25 mouse cellular contexts compared by ENCODE assay signal in the genomic region with DNA sequence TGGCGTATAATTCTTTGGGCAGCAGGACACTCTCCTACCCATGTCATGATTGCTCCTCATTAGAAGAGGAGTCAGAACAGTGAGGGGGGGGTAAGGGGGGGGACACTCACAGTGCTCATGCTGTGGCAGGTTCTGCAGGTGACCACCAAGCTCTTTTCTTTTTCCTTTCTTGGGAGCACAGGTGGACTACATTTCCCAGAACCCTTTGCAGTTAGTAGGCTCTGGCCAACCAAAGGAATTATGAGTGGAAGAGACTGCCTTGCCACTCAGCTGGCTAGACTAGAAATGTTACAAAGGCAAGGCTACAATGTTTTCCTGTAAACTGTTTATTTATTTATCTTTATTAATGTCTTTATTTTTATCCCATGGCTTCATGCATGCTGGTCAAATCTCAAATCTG. TPM values are rescaled to one million over a fixed set of nuclear protein-coding genes. Genes with fewer than 3 reads are reported as not detected.
DNase-seq lines count a peak whose midpoint lies in the region; ATAC-seq and TF ChIP-seq lines count a peak whose summit lies in the region.
"Had no signal": no experiment of that assay in that cellular context is flagged by ENCODE, and none has a peak within 500 bp of the region (broad histone marks: within the 10 kb centered on the region; RNA-seq: fewer than 3 reads in every experiment).

No protein-coding gene starts in this region.

- WGBS in neural tube, embryonic 15.5 days, result 94% methylated on average over 1 of the region's 1 CpGs

- no peaks in the 10 kb centered on the region for H3K79me2 ChIP-seq in CH12.LX (replicated peaks; ENCODE audit: control insufficient read depth, extremely low read depth, insufficient read depth, poor library complexity, severe bottlenecking)
- no peaks in the 10 kb centered on the region for H3K79me2 ChIP-seq in MEL (ENCODE audit: control insufficient read depth, insufficient read depth, low read length, poor library complexity)

- dilution Hi-C loops in CH12.LX (cut with MboI; ENCODE audit: extremely low pct_ligation_motif_present, extremely low pct_unique_long_range_greater_than_20kb, low sequenced_read_pairs), result no loop called here

- H3K4me2 ChIP-seq in CH12.LX (ENCODE audit: insufficient read depth, low read depth, poor library complexity, severe bottlenecking), result no peak overlapping the region
- H3K4me2 ChIP-seq in neural tube, embryonic 15.5 days, result no peak overlapping the region

- in situ Hi-C loops in CH12.LX (cut with MboI; ENCODE audit: low pct_ligation_motif_present, low pct_unique_long_range_greater_than_20kb, low sequenced_read_pairs) (no loop called here), ES-E14 (cut with MboI; ENCODE audit: low sequenced_read_pairs in 2 of 2, unreplicated experiment in 2 of 2) (no loop called here)

- TF ChIP-seq EP300 in CH12.LX (IDR thresholded peaks at IDR 0.05; ENCODE audit: low read length) (no peak), MEL (IDR thresholded peaks at IDR 0.05; ENCODE audit: low read depth in 1 of 2, low read length in 2 of 2) (no peak)

- H3K27ac ChIP-seq in CH12.LX (ENCODE audit: insufficient read depth, low read depth) (no peak overlapping the region), ES-E14 (ENCODE audit: insufficient read depth, low read depth, low read length, poor library complexity, severe bottlenecking) (no peak overlapping the region), MEL (ENCODE audit: control insufficient read depth, low read depth, low read length) (no peak overlapping the region)
- H3K27ac ChIP-seq in neural tube, embryonic 15.5 days (replicated peaks), result no peak overlapping the region

- ATAC-seq in neural tube, embryonic 15.5 days (ENCODE audit: low FRiP score), result no peak
- ATAC-seq: activated CD4-positive, CD25-positive, alpha-beta regulatory T cell, adult 4 months; CD4-positive, CD25-positive, alpha-beta regulatory T cell, adult 4 months; Patski had no signal

- no peaks in the 10 kb centered on the region for H3K36me3 ChIP-seq in CH12.LX (replicated peaks in 1 of 2; ENCODE audit: control insufficient read depth in 1 of 2, insufficient read depth in 1 of 2, low read length in 1 of 2)
- no peaks in the 10 kb centered on the region for H3K36me3 ChIP-seq in ES-E14 (ENCODE audit: control insufficient read depth, insufficient read depth, low read length, poor library complexity, severe bottlenecking)
- H3K36me3 ChIP-seq in MEL (ENCODE audit: control insufficient read depth in 1 of 2, insufficient read depth in 2 of 2, low read length in 2 of 2), result peaks cover 0 to 3% of the 10 kb centered on the region in 2 experiments; a peak in 2 of 4 replicates
- no peaks in the 10 kb centered on the region for H3K36me3 ChIP-seq in neural tube, embryonic 15.5 days
- H3K36me3 ChIP-seq: G1E had no signal

- H3K9ac ChIP-seq in CH12.LX (ENCODE audit: insufficient read depth, low read depth) (no peak overlapping the region), ES-E14 (ENCODE audit: insufficient read depth, low read depth, low read length, poor library complexity, severe bottlenecking) (no peak overlapping the region), MEL (ENCODE audit: control insufficient read depth, low read depth, low read length, poor library complexity, severe bottlenecking) (no peak overlapping the region)
- no peak overlapping the region for H3K9ac ChIP-seq in neural tube, embryonic 15.5 days (replicated peaks)

- no peak for TF ChIP-seq POLR2A in CH12.LX (IDR thresholded peaks at IDR 0.05; ENCODE audit: low read depth, low read length)
- no peak for TF ChIP-seq POLR2A in MEL (IDR thresholded peaks at IDR 0.05; ENCODE audit: control insufficient read depth in 1 of 2, insufficient read depth in 1 of 2, low read depth in 1 of 2, low read length in 2 of 2, poor library complexity in 1 of 2)

- H3K9me3 ChIP-seq in CH12.LX (replicated peaks; ENCODE audit: low read length), result no peaks in the 10 kb centered on the region
- H3K9me3 ChIP-seq in ES-E14 (ENCODE audit: control insufficient read depth, insufficient read depth, low read depth, low read length), result no peaks in the 10 kb centered on the region
- H3K9me3 ChIP-seq in MEL (replicated peaks; ENCODE audit: insufficient read depth, low read length), result no peaks in the 10 kb centered on the region
- H3K9me3 ChIP-seq in neural tube, embryonic 15.5 days (replicated peaks), result no peaks in the 10 kb centered on the region
- H3K9me3 ChIP-seq: G1E had no signal

- 0 out of 4 replicates have a peak, but pooled peaks cover 0 to 4% of the 10 kb centered on the region in 2 experiments for H3K4me1 ChIP-seq in CH12.LX (ENCODE audit: control insufficient read depth in 1 of 2, insufficient read depth in 2 of 2)
- H3K4me1 ChIP-seq in ES-E14 (ENCODE audit: control insufficient read depth in 2 of 2, insufficient read depth in 2 of 2, low read length in 2 of 2, poor library complexity in 1 of 2), result peaks cover 2 to 5% of the 10 kb centered on the region in 2 experiments; a peak in 2 of 4 replicates
- peaks cover 0 to 13% of the 10 kb centered on the region in 2 experiments; a peak in 2 of 4 replicates for H3K4me1 ChIP-seq in MEL (ENCODE audit: control insufficient read depth in 1 of 2, insufficient read depth in 2 of 2, low read length in 2 of 2)
- no peaks in the 10 kb centered on the region for H3K4me1 ChIP-seq in neural tube, embryonic 15.5 days

- TF ChIP-seq RAD21 in CH12.LX (IDR thresholded peaks at IDR 0.05; ENCODE audit: low read depth, low read length) (no peak), MEL (IDR thresholded peaks at IDR 0.05; ENCODE audit: low read depth, low read length) (no peak)

- TF ChIP-seq CTCF in CH12.LX (conservative IDR thresholded peaks at IDR 0.05 in 1 of 2, IDR thresholded peaks at IDR 0.05 in 1 of 2; ENCODE audit: low read depth in 2 of 2, low read length in 2 of 2) (no peak), MEL (IDR thresholded peaks at IDR 0.05 in 2 of 3, conservative IDR thresholded peaks at IDR 0.05 in 1 of 3; ENCODE audit: control insufficient read depth in 1 of 3, insufficient read depth in 1 of 3, low read depth in 2 of 3, low read length in 3 of 3, poor library complexity in 1 of 3, severe bottlenecking in 1 of 3) (no peak)

- H3K27me3 ChIP-seq in CH12.LX (replicated peaks) (peaks cover 21% of the 10 kb centered on the region), MEL (ENCODE audit: control insufficient read depth in 1 of 2, insufficient read depth in 2 of 2, low read length in 2 of 2) (no peaks in the 10 kb centered on the region)
- 0 out of 2 replicates have a peak, but pooled peaks cover 2% of the 10 kb centered on the region for H3K27me3 ChIP-seq in neural tube, embryonic 15.5 days (replicated peaks)
- H3K27me3 ChIP-seq: Patski had no signal

- H3K4me3 ChIP-seq in CH12.LX (replicated peaks in 1 of 3; ENCODE audit: low read depth in 2 of 3, low read length in 2 of 3, poor library complexity in 1 of 3) (no peak overlapping the region), ES-E14 (ENCODE audit: insufficient read depth in 1 of 2, low read depth in 1 of 2, low read length in 2 of 2, poor library complexity in 1 of 2, severe bottlenecking in 1 of 2) (no peak overlapping the region), MEL (ENCODE audit: control insufficient read depth in 1 of 2, insufficient read depth in 1 of 2, low read depth in 2 of 2, low read length in 2 of 2) (no peak overlapping the region)
- no peak overlapping the region for H3K4me3 ChIP-seq in neural tube, embryonic 15.5 days (replicated peaks)

- DNase-seq in CH12.LX (ENCODE audit: extremely low read depth) (no peak), ES-E14 (ENCODE audit: low read depth, low spot score) (no peak), MEL (ENCODE audit: low read depth, low spot score) (no peak)
- no peak for DNase-seq in heart, adult 11 months
- DNase-seq in ovary, postnatal 14 days (ENCODE audit: low spot score), result no peak
- DNase-seq: adrenal gland, adult 2 months; adrenal gland, adult 8-10 months; adrenal gland, postnatal 10 days; adrenal gland, postnatal 14 days; adrenal gland, postnatal 25 days; adrenal gland, postnatal 36 days; B cell, adult 2 months; cerebellum, adult 11 months; cerebellum, adult 11-12 months; cerebellum, adult 18-20 months; cerebellum, adult 2 months; cerebellum, adult 8-10 months; cerebellum, adult 9-10 months had no signal

TF ChIP-seq in CH12.LX, 34 proteins besides CTCF, POLR2A, EP300 and RAD21:
- TF ChIP-seq PAX5 (IDR thresholded peaks at IDR 0.05; ENCODE audit: low read length) (no peak), HCFC1 (IDR thresholded peaks at IDR 0.05; ENCODE audit: low read depth, low read length) (peak; percentile 49), MXI1 (IDR thresholded peaks at IDR 0.05; ENCODE audit: low read depth, low read length) (no peak)

TF ChIP-seq in ES-E14, 5 proteins besides CTCF, POLR2A, EP300 and RAD21:
- peak; percentile 81 for TF ChIP-seq HCFC1 (IDR thresholded peaks at IDR 0.05; ENCODE audit: borderline replicate concordance, insufficient read depth, low read length)
- no peak for TF ChIP-seq ZNF384 (IDR thresholded peaks at IDR 0.05; ENCODE audit: low read depth, low read length)

TF ChIP-seq in MEL, 35 proteins besides CTCF, POLR2A, EP300 and RAD21:
- TF ChIP-seq HCFC1 (IDR thresholded peaks at IDR 0.05; ENCODE audit: low read depth, low read length) (peak; percentile 68), ZC3H11A (IDR thresholded peaks at IDR 0.05; ENCODE audit: low read depth, low read length) (no peak), SIN3A (IDR thresholded peaks at IDR 0.05; ENCODE audit: low read length) (no peak)

RNA-seq across cellular contexts. Expression of gene Ifnlr1, which starts 53.6 kb away (rescaled TPM):
- total RNA-seq in CH12.LX (2012; rRNA removed) (0.04 TPM in 1 of 2 replicates, not detected in the other), CH12.LX (2014; rRNA removed) (not detected in 2 replicates), ES-E14 (2012; rRNA removed) (3.3 and 6.2 TPM in 2 replicates), MEL (2012; rRNA removed) (not detected in 2 replicates)
- polyA plus RNA-seq in CH12.LX (2012; ENCODE audit: insufficient read length, low read depth) (not detected in 2 replicates), MEL (2012; ENCODE audit: insufficient read depth in 1 of 2, insufficient read length in 2 of 2, low read depth in 1 of 2, low replicate concordance in 2 of 2, missing spikeins in 1 of 2) (under 1 TPM in 1 of 2 experiments, not detected in 1; 0.03 TPM)
- polyA plus RNA-seq in neural tube, embryonic 15.5 days (2015; fragmentation: Nextera tagmentation; extraction: Ambion mirVana), result 0.46 and 0.47 TPM in 2 replicates
- polyA plus RNA-seq: C2C12; CD4-positive, CD25-positive, alpha-beta regulatory T cell, adult 4 months; G1E had no signal

RNA-seq across cellular contexts. Expression of gene Grhl3, which starts 59.0 kb away (rescaled TPM):
- total RNA-seq in CH12.LX (2012; rRNA removed) (not detected in 2 replicates), CH12.LX (2014; rRNA removed) (not detected in 2 replicates), ES-E14 (2012; rRNA removed) (6.2 and 6.7 TPM in 2 replicates), MEL (2012; rRNA removed) (not detected in 2 replicates)
- polyA plus RNA-seq in CH12.LX (2012; ENCODE audit: insufficient read length, low read depth) (not detected in 2 replicates), MEL (2012; ENCODE audit: insufficient read depth in 1 of 2, insufficient read length in 2 of 2, low read depth in 1 of 2, low replicate concordance in 2 of 2, missing spikeins in 1 of 2) (not detected)
- polyA plus RNA-seq in neural tube, embryonic 15.5 days (2015; fragmentation: Nextera tagmentation; extraction: Ambion mirVana), result 1.1 and 2.6 TPM in 2 replicates
- total RNA-seq: adrenal gland, adult 18-20 months; adrenal gland, postnatal 25 days; adrenal gland, postnatal 36 days; G1E had no signal
- polyA plus RNA-seq: activated CD4-positive, CD25-positive, alpha-beta regulatory T cell, adult 4 months; adrenal gland, adult 2 months; CD4-positive, CD25-positive, alpha-beta regulatory T cell, adult 4 months; G1E; Patski had no signal

Comparison
In these comparisons a context has a peak if more than half of its experiments do, and no peak if none do; other contexts are left out.
1. Of the 35 proteins assayed by ChIP-seq in both MEL and CH12.LX: peak only in MEL: none; only in CH12.LX: none; in both: HCFC1; in neither: 34.